Mouse (Mus musculus) gonadal fat pad, adult 2 months (tissue): Measurements from ENCODE around the gene Arl14. TPM values are rescaled to one million over a fixed set of nuclear protein-coding genes. Genes with fewer than 3 reads are reported as not detected.

Experiments used
- DNase-seq: peaks from one replicate; pipeline ENCODE4 v3.0.0-alpha.2; 2012; ENCODE audit warnings: low read depth
- polyA plus RNA-seq: library from polyadenylated mRNA; depleted of rRNA; stranded (reverse); fragments of >200 nt; gene quantifications from 2 replicates; pipeline ENCODE4 v1.2.3, GENCODE M21; 2012; rRNA removed

The Arl14 gene
- not detected in 2 replicates for polyA plus RNA-seq

GRCm38 (mm10) chr3:69221806-69222501 is at the start of gene Arl14:
Arl14 (plus strand) TSS chr3:69222419.
- no peak for DNase-seq

- DNase-seq = no peak
Observed at GRCm38 (mm10) chr3:69175229-69175628, 47.0 kb upstream of the Arl14 start.

GRCm38 (mm10) chr3:69177168-69177797 is 44.9 kb upstream of the Arl14 start:
- no peak for DNase-seq

GRCm38 (mm10) chr3:69177914-69178313 is 44.3 kb upstream of the Arl14 start:
- no peak for DNase-seq

GRCm38 (mm10) chr3:69178365-69179004 is 43.7 kb upstream of the Arl14 start:
- DNase-seq = no peak

GRCm38 (mm10) chr3:69181531-69181930 is 40.7 kb upstream of the Arl14 start:
- no peak for DNase-seq

GRCm38 (mm10) chr3:69182225-69182624 is 40.0 kb upstream of the Arl14 start:
- DNase-seq = no peak

GRCm38 (mm10) chr3:69185244-69185643 is 37.0 kb upstream of the Arl14 start:
- no peak for DNase-seq

GRCm38 (mm10) chr3:69186031-69186430 is 36.2 kb upstream of the Arl14 start:
- DNase-seq = no peak

- no peak for DNase-seq
Observed at GRCm38 (mm10) chr3:69186643-69187042, 35.6 kb upstream of the Arl14 start.

- no peak for DNase-seq
Observed at GRCm38 (mm10) chr3:69192995-69193394, 29.2 kb upstream of the Arl14 start.

GRCm38 (mm10) chr3:69194496-69194895 is 27.7 kb upstream of the Arl14 start:
- no peak for DNase-seq

- DNase-seq = no peak
Observed at GRCm38 (mm10) chr3:69195251-69195650, 27.0 kb upstream of the Arl14 start.

GRCm38 (mm10) chr3:69198098-69198497 is 24.1 kb upstream of the Arl14 start:
- no peak for DNase-seq

- DNase-seq = no peak
Observed at GRCm38 (mm10) chr3:69200251-69200650, 22.0 kb upstream of the Arl14 start.

GRCm38 (mm10) chr3:69201206-69201605 is 21.0 kb upstream of the Arl14 start:
- no peak for DNase-seq

- no peak for DNase-seq
Observed at GRCm38 (mm10) chr3:69202876-69203275, 19.3 kb upstream of the Arl14 start.

GRCm38 (mm10) chr3:69205266-69206054 is 16.8 kb upstream of the Arl14 start:
- DNase-seq = no peak

GRCm38 (mm10) chr3:69206193-69206893 is 15.9 kb upstream of the Arl14 start:
- DNase-seq = no peak

- no peak for DNase-seq
Observed at GRCm38 (mm10) chr3:69208441-69209309, 13.5 kb upstream of the Arl14 start.

GRCm38 (mm10) chr3:69212246-69212645 is 10.0 kb upstream of the Arl14 start:
- DNase-seq = no peak
